Mouse (Mus musculus) cerebellum, adult 11-12 months (tissue): ENCODE measurements around the gene Maco1.
A peak's percentile ranks its signal among the peaks of the same experiment; 100 is the strongest.
"Not testable (repeated sequence)": the region's sequence is repeated elsewhere in the genome, so short reads cannot be mapped to it uniquely, and the experiment has no call there.

Experiments used
- DNase-seq: peaks from one replicate; pipeline ENCODE4 v3.0.0; 2022

The Maco1 gene

DNA sequence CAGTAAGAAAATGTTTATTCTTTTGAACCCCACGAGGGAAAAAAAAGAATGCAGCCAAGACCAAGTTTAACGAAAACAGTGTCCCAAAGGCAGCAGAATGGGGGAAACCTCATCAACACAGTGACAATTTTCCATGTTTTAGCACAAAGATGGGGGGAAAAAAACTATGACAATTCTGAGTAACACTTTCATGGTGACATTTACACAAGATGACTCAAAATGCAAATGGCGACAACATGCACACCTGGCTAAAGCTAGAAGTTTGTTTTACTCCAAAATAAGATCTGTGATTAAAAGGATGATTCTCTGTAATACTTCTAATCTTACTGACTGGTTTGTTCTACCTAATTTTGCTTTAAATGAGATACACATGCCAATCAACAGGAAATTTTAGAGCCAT, 50.4 kb downstream of the Maco1 start:
- no peak for DNase-seq

DNA sequence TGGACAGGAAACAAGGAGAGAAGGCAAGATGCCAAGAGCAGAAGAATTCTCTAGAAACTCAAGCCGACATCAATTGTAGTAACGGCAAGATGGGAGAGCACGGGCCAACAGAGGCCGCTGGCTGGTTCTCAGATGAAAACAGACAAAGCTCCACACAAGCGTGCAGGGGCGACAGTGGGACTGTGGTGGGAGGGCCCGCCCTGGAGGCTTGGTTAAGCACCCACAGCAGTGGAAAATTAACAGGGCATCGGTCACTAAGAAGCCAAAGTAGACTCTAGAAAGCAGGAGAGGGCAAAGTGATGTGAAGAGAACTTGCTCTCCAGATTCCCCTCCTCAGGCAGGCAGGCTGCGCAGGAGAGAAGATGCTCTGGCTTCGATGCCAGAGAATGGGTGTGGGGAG, 51.0 kb downstream of the Maco1 start:
- no peak for DNase-seq

DNA sequence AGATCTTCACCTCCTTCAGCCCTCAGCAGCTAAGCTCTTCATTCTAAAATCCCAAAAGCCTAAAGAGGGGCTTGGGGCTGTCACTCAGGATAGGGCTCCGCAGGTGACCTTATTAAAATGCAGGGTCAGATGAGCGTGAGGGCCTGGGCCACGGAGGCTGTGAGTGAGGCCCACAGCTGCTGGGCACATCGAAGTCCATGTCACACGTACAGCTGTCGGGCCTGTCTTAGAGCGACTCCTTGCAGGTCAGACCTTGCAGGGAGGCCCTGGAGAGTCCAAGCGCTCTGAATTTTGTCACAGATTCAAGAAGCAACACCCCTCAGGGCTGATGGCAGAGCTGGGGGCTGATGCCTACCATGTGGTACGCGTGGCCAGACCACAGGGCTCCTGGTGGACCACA, 52.5 kb downstream of the Maco1 start:
- DNase-seq, result no peak

DNA sequence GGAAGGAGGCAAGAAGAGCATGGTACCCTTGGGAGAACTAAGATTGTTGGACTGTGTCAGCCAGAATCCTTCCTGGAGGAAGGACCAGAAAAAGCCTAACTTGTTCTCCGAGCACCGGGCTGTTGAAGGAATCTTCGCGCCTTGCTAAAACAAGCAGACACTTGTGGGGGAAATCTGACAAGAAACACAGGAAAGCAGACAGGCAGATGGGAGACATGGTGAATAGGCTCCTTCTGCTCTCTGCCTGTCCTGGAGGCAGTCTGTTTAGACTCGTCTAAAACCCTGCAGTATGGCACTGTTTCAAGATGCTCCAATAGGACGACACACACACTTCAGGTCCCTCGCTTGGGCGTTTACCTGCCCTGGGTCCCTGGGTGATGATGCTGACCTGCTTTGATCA, 53.0 kb downstream of the Maco1 start:
- DNase-seq, result no peak

DNA sequence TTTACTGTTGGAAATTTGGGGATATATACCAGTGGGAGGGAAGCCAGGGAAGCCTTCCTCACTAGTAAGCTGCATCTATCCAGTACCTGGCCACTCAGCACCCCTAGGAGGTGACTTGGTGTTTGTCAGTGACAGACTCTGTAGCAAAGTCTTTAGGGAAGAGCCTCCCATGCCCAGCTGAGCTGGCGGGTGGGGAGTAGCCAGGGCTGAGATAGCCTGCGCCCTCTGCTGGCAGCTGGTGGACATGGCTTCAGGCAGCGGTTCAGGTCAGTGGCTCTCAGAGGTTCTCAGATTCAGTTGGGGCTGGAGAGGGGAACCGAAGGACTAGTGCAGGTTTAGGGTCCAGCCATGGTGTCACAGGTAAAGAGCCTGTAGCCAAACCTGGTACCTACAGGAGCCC, 53.9 kb downstream of the Maco1 start:
- peak; percentile 69 for DNase-seq

DNA sequence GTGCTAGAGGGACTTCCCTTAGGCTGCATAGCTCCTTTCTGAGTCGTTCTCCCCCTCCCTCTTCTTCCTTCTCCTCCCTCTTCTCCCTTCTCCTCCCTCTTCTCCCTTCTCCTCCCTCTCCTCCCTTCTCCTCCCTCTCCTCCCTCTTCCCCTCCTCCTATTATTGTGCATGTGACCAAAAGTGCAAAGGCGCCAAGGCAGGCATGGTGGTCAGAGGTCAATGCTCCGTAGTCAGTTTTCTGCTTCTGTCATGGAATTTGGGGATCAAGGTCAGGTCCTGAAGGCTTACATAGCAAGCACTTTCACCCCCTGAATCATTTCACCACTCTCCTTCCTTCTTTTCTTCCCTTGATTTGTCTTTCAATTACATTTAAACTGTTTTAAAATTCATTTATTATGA, 54.3 kb downstream of the Maco1 start:
- DNase-seq, result no peak

DNA sequence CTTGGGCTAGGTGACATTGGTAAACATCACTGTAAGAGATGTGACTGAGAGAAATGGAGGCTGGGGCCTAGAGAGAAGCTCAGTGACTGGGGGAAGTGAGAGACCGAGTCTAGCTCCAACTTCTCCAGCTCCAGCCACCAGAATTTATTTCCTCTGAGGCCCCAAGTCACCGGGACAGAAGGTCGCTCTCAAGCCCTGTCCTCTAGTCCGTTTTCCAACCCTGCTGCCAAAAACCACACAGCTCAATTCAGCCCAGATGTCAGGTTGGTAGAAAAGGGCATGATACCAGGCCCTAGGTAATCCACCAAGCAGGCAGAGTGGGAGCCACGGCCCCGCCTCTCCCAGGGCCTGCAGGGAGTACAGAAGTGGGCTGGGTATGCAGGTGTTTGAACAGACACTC, 55.5 kb downstream of the Maco1 start:
- DNase-seq, result no peak

DNA sequence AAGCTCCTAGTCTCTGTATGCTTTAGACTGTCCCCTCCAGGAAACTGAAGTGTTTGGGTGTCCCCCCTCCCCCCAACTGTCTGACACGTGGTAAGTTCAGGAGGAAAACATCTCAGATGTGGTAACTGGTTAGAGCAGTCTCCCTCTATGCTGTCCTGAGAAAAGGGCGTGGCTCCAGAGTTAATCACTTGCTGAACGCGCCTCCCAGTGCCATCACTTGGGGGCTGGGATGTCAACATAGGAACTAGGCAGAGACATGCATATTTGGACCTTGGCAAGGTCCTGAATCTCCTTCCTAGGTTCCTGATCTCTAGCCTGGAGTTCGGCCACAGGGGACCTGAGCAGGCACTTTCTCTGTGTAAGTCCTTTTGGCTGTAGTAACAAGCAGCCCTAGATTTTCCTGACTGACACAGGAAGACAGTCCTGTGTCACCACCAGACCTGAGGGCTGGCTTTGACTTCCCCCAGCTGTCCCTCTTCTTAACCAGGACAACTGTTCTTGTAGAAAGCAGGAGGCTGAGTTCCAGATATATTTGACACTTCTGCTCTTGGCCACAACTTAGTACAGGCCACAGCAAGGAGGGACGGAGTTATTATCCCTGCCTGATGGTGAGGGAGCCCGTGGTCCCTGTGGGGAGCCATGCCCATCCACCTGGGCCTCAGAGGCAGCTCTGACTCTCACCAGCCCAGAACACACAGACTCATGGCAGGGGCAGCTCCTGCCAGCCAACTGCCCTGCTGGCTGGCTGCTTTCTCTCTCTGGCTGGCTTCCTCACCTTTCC, 56.4 kb downstream of the Maco1 start:
- peak; percentile 80 for DNase-seq

DNA sequence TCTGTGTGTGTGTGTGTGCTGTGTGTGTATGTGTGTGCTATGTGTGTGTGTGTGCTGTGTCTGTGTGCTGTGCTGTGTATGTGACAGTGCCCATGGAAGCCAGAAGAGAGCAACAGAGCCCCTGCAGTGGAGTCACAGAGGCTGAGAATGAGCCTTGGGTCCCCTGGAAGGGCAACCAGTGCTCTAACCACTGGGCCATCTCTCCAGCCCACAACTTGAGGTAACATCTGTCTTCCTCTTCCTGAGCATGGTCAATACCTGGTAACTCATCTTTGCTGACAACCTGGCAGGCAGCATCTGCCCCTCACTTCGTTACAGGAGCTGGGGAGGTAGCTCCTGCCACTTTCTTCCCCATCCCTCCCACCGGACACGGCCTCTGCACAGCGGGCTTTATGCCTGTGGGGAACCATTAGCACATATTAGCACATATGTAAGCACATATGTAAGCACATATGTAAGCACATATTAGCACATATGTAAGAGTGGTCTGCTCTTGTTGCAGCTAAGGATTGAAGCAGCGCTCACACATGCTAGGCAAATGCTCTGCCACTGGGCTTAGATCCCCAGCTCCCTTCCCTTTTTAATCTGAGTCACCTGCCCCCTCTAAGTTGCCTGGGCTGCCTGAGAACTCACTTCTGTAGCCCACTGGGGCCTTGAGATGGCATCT, 57.2 kb downstream of the Maco1 start:
- DNase-seq, result no peak

DNA sequence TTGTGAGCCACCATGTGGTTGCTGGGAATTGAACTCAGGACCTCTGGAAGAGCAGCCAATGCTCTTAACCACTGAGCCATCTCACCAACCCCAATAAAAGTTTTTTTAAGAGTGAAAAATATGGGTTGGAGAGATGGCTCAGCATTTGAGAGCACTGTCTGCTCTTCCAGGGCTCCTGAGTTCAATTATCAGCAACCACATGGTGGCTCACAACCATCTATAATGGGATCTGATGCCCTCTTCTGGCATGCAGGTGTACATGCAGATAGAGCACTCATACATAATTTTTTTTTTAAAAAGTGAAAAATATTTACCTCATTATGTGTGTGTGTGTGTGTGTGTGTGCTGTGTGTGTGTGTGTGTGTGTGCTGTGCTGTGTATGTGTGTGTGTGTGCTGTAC, 58.2 kb downstream of the Maco1 start:
- not testable (repeated sequence) for DNase-seq

DNA sequence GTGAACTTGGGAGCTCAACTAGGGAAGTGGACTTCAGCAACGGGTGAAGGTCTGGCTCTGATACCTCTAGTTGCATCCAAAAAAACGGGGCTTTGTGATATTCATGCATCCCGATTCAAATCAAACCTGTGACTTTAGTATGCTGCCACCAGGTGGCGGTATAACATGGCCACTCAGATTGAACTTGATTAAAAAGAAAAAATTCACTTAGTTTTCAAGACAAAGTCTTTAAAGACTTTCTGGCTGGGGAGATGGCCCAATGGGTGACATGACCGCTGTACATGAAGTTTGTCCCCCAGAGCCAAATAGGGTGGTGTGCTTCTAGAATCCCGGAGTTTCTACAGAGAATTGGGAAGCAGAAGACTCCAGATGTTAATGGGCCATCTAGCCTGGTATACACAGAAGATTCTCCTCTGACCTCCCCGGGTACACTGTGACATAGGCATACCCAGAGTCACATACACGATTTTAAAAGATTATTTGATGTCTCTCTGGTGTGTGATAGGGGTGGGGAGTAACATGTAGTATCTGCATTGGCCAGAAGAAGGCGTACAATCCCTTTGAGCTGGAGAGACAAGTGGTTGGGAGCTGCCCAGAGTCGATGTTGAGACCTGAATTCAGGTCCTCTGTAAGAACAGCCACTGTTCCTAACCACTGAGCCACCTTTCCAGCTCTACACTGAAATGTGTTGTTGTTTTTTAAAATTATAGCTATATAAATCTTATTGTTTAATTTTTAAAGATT, 59.8 kb downstream of the Maco1 start:
- DNase-seq, result no peak

DNA sequence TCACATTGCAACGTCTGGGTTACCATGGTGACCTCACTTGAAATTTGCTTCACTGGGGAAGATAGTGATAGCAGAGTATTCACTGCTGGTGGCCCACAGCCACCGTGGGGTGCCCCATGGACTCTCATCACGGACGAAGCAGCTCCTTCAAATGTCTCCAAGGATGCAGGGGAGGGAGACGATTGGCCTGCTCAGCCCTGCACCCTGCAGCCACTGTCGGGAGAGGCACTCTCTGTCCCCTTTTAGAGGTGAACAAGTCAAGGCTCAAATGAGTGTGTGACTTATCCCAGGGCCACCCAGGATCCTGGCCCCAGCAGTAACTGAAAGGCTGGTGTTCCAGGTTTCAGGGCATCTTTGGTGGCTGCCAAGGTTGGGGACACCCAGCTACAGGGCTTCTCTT, 61.4 kb downstream of the Maco1 start:
- no peak for DNase-seq

DNA sequence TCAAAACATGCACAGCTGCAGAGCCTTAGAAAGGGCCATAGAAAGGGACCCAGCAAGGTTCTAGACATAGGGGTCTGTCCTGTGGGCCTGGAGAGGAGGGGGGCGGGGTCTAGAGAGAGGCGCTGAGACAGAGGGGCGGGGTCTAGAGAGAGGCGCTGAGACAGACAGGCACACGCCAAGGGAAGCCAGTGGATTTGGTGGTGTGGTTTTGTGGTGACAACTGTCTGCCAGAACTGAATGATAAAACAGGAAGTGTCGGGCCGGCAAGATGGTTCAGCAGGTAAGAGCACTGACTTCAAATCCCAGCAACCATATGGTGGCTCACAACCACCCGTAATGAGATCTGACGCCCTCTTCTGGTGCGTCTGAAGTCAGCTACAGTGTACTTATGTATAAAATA, 66.2 kb downstream of the Maco1 start:
- DNase-seq, result peak; percentile 6

DNA sequence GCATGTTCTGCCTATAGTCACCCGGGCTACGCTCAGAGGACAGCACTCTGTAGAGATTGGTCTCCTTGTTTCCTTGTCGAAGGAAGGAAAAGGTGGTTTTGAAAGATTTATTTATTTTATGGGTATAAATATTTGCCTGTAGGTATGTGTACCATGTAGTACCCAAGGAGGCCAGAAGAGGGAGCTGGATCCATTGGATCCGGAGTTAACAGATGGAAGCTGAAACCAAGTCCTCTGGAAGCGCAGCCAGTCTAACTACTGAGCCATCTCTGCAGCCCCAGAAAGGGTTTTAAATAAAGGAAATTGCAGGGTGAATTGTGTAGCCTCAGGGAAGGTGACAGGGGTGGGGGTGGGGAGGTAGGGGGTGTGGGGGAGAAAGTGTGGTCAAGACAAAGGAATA, 68.4 kb downstream of the Maco1 start:
- no peak for DNase-seq

DNA sequence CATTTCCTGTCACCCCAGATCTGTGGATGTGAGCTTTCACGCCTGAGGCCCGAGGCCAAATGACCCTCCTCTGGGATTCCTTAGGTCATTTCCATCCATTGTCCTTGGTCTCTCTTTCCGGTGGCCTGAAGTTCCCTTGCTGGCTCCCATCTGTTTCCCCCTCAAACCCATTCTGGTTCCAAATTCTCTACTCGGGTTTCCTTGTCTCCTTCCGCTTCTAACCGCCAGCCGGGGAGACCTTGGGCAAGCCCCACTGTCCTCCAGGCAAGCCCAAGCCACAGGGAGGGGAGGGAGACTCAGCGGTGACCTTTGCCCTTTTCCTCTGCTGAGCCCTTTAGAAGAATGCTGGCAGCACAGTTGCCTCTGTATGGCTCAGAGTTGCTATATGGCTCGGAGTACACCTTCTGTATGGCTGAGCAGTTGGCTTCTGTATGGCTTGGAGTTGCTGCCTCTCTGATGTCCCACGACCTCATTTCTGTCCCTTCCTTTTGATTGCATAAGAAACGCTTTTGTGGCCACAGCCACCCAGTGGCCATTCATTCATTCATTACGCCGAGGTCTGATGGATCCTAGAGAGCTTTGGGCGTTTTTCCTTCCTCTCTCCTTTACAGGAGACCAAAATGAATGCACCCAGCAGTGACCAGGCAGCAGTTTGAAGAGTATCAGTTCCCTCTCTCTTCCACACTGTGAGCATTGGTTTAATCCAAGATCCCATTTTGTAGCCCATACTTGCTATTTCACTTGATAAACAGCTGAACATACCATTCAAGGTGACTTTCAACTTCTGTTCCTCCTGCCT, 73.8 kb downstream of the Maco1 start:
- DNase-seq, result no peak

DNA sequence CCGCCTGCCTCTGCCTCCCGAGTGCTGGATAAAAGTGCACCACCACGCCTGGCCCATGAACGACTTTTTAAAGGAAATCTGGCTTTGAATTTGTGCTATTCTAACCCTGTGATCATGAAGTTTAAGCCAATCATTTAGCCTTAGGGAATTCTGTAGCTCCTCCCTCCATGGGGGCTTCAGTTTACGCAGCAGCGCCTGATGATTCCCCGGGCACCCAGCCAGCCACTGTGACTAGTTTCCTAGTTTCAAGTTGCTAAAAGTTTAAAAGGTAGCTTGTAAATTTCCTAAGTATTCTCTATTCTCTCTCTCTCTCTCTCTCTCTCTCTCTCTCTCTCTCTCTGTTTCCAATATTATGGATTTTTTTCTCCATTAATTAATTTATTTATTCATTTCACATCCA, 76.9 kb downstream of the Maco1 start:
- no peak for DNase-seq

DNA sequence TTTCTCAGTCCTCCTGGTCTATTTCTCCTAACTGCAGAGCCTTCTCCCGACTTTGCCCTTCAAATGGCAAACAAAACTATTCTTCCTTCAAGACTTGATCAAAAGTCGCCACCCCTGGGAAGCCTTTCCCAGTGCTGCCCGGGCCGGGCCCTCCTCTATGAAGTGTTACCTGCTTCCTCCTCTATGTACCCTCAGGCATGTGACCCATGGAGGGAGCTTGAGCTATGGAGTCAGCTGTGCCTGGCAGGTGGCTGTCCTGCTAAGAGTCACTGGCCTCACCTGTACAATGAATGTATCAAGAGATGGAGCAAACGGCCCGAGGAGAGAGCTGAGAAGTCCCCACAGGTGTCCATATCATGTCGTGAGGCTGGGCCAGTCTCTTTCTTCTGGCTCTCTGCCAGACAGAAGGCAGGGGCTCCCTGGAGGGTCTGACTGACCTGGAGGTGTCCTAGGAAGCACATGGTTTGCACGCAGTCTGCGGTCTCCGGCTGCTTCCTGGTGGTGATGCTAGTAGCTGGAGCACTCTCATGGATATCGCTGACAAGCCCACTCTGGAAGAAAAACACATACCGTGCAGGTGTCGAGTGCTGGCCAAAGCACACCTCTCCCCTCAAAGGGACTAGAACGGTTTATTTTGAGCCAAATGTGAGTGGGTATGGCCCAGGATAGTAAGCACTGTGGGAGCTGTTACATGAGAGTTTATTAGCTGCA, 77.8 kb downstream of the Maco1 start:
- DNase-seq, result no peak

DNA sequence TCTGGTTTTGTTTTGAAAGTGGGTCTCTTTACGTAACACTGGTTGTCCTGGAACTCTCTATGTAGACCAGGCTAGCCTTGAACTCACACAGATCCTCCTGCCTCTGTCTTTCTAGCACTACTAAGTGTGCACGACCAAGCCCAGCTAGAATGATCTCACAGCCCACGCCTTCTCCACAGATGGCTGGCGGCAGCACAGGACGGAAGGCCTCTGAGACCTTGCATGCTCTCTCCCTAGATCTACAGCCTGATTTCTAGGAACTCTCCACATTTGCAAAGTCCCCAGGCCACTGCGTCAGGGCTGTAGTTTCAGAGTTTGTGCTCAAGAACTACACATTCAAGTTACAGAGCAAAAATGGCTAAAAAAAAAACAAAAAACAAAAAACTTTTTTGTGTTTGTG, 79.0 kb downstream of the Maco1 start:
- DNase-seq, result no peak

DNA sequence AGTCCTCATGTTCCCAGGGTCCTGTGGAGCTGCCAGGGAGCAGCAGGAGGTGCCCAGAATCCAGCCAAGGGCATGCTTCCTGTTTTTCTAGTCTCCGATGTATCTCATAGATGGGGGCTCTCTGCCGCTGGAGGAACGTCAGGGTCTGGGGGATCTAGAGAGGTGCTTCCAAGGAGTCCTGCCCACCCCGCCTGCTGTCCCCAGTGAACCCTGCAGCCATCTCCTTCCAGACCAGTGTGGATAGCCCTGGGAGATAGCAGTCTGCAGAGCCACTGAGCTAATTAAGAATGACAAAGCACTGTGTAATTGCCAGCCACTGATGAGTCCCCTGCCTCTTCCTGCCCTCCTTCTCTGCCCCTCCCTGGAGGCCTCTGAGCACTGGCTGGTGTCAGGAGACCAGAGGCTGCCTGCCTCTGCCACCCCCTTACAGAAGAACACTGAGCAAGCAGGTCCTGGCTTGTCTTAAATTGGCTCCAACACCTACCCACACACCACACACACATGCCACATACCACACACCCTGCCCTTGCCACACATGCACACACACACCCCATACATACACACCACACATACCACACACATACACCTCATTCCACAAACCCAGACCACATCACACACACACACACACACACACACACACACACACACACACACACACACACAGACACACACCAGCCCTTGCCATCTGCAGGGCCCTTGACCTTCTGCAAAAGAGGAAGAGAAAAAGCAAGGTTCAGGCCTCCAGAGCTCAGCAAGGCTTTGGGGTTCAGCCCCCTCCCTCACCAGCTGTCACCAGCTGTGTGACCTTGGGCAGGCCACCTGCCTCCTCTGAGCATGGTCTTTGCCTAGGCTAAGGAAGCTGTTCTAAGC, 80.1 kb downstream of the Maco1 start:
- DNase-seq, result peak; percentile 67

DNA sequence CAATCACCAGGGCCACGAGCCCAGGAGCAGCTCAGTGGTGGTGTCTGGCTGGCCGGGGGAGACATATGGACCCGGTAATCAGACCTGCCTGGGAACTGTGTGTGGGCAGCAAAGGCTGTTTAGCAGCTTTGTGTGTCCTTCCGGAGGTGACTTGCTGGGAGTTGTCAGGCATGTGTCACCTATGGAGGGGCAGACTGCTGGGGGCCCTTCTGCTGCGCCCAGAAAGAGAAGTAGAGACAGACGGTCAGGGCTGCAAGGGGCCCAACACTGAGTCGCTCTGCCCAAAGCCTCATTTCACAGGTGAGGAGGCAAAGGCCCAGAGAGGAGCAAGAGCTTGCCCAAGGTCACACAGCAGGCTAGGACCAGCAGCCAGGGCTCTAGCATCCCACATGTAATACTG, 83.3 kb downstream of the Maco1 start:
- peak; percentile 92 for DNase-seq

DNA sequence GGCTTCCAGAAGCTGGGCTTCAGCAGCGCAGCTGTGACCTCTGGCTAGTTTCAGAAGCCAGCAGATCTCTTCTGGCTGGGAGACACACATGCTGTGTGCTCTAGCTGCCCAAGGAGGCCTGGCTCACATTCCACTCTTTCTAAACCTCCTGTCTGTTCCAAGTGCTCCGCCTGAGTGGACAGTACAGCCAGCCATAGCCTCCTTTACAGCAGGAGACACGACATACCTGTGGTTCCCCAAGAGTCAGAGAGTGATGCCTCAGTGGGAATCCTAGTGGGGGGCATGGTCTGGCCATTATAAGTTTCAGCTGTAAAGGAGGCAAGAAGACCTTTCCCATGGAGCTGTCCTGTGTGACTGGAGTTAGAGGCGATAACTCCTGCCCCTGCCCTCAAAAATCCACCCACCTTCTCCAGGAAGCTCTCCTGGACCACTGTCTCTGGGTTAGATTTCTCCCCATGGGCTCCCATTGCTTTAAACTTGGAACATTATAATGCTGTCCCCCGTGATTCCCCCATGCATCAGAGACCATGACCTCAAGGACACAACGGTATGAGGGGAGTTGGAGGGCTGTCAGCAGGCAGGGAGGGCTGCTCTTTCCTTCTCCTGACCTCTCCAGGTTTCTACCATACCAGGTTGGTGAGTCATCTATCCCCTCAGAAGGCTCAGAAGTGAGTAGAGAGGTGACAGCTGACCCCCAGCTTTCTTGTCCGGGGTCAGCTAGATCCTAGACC, 83.9 kb downstream of the Maco1 start:
- DNase-seq, result peak; percentile 77
